9 mouse cellular contexts compared by ENCODE assay signal in genomic region chr7:4103411-4103810, GRCm38 (mm10). TPM values are rescaled to one million over a fixed set of nuclear protein-coding genes. Genes with fewer than 3 reads are reported as not detected.
DNase-seq lines count a peak whose midpoint lies in the region; ATAC-seq and TF ChIP-seq lines count a peak whose summit lies in the region.
"Had no signal": no experiment of that assay in that cellular context is flagged by ENCODE, and none has a peak within 500 bp of the region (broad histone marks: within the 10 kb centered on the region; RNA-seq: fewer than 3 reads in every experiment).

No protein-coding gene starts in this region.

- TF ChIP-seq POLR2A in cortical plate, adult 2 months (IDR thresholded peaks at IDR 0.05; ENCODE audit: extremely low read depth, insufficient read depth, low read length) = no peak

- H3K9ac ChIP-seq in forebrain, embryonic 14.5 days (ENCODE audit: low read length) = no peak overlapping the region
- no peak overlapping the region for H3K9ac ChIP-seq in forebrain, embryonic 16.5 days (replicated peaks; ENCODE audit: low read depth, low read length)
- no peak overlapping the region for H3K9ac ChIP-seq in midbrain, embryonic 14.5 days (replicated peaks; ENCODE audit: low read length)
- H3K9ac ChIP-seq in midbrain, embryonic 16.5 days (ENCODE audit: low read depth, low read length) = no peak overlapping the region
- H3K9ac ChIP-seq: hindbrain, embryonic 15.5 days had no signal

- no peaks in the 10 kb centered on the region for H3K4me1 ChIP-seq in forebrain, embryonic 14.5 days (ENCODE audit: control insufficient read depth, insufficient read depth, low read length)
- H3K4me1 ChIP-seq in forebrain, embryonic 16.5 days (replicated peaks; ENCODE audit: control insufficient read depth, insufficient read depth, low read length) = no peaks in the 10 kb centered on the region
- H3K4me1 ChIP-seq in midbrain, embryonic 14.5 days (ENCODE audit: control insufficient read depth, insufficient read depth, low read length) = no peaks in the 10 kb centered on the region
- no peaks in the 10 kb centered on the region for H3K4me1 ChIP-seq in midbrain, embryonic 16.5 days (ENCODE audit: control insufficient read depth, insufficient read depth, low read length)
- no peaks in the 10 kb centered on the region; the same call in 1 of the 2 replicates for H3K4me1 ChIP-seq in cortical plate, adult 2 months (ENCODE audit: control insufficient read depth, insufficient read depth, low read length)
- H3K4me1 ChIP-seq: hindbrain, embryonic 15.5 days had no signal

- no peaks in the 10 kb centered on the region for H3K9me3 ChIP-seq in forebrain, embryonic 14.5 days (replicated peaks; ENCODE audit: control insufficient read depth, low read length)
- no peaks in the 10 kb centered on the region for H3K9me3 ChIP-seq in forebrain, embryonic 16.5 days (ENCODE audit: control insufficient read depth, low read length)
- H3K9me3 ChIP-seq in midbrain, embryonic 14.5 days (ENCODE audit: control insufficient read depth, low read length) = no peaks in the 10 kb centered on the region
- H3K9me3 ChIP-seq in midbrain, embryonic 16.5 days (replicated peaks; ENCODE audit: control insufficient read depth, low read length, poor library complexity, severe bottlenecking) = no peaks in the 10 kb centered on the region
- H3K9me3 ChIP-seq: hindbrain, embryonic 15.5 days had no signal

- peak; percentile 79 for DNase-seq in forebrain, embryonic 14.5 days (ENCODE audit: low spot score)
- peak; percentile 86 for DNase-seq in midbrain, embryonic 14.5 days
- DNase-seq in lung, postnatal 36 days = peak; percentile 73
- DNase-seq in ovary, postnatal 36 days (ENCODE audit: low spot score) = no peak
- no peak for DNase-seq in ovary, adult 18-20 months (ENCODE audit: low spot score)

- TF ChIP-seq CTCF in cortical plate, adult 2 months (IDR thresholded peaks at IDR 0.05; ENCODE audit: extremely low read depth, insufficient read depth, low read length) = peak; percentile 58

- 14% methylated on average over 4 of the region's 4 CpGs for WGBS in forebrain, embryonic 14.5 days
- 15% methylated on average over 4 of the region's 4 CpGs for WGBS in forebrain, embryonic 16.5 days
- WGBS in midbrain, embryonic 14.5 days = 14% methylated on average over 4 of the region's 4 CpGs
- 20% methylated on average over 4 of the region's 4 CpGs for WGBS in midbrain, embryonic 16.5 days

- no peaks in the 10 kb centered on the region for H3K36me3 ChIP-seq in forebrain, embryonic 14.5 days (ENCODE audit: control insufficient read depth, insufficient read depth, low read length)
- H3K36me3 ChIP-seq in forebrain, embryonic 16.5 days (ENCODE audit: control insufficient read depth, insufficient read depth) = no peaks in the 10 kb centered on the region
- H3K36me3 ChIP-seq in midbrain, embryonic 14.5 days (ENCODE audit: control insufficient read depth, insufficient read depth, low read length) = no peaks in the 10 kb centered on the region
- H3K36me3 ChIP-seq in midbrain, embryonic 16.5 days (ENCODE audit: control insufficient read depth, insufficient read depth, low read length) = no peaks in the 10 kb centered on the region
- H3K36me3 ChIP-seq: hindbrain, embryonic 15.5 days had no signal

- no peak overlapping the region for H3K27ac ChIP-seq in forebrain, embryonic 14.5 days (ENCODE audit: low read depth, low read length)
- H3K27ac ChIP-seq in forebrain, embryonic 16.5 days (ENCODE audit: low read length) = no peak overlapping the region
- no peak overlapping the region for H3K27ac ChIP-seq in midbrain, embryonic 14.5 days (replicated peaks; ENCODE audit: low read depth, low read length)
- no peak overlapping the region for H3K27ac ChIP-seq in midbrain, embryonic 16.5 days (ENCODE audit: low read length)
- H3K27ac ChIP-seq in cortical plate, adult 2 months (ENCODE audit: insufficient read depth, low read length) = no peak overlapping the region
- H3K27ac ChIP-seq: hindbrain, embryonic 15.5 days had no signal

- H3K4me3 ChIP-seq in forebrain, embryonic 14.5 days (ENCODE audit: low read depth, low read length) = no peak overlapping the region
- no peak overlapping the region for H3K4me3 ChIP-seq in forebrain, embryonic 16.5 days (replicated peaks; ENCODE audit: low read length)
- H3K4me3 ChIP-seq in midbrain, embryonic 14.5 days (replicated peaks; ENCODE audit: low read depth, low read length) = no peak overlapping the region
- H3K4me3 ChIP-seq in midbrain, embryonic 16.5 days (ENCODE audit: low read depth, low read length) = no peak overlapping the region
- H3K4me3 ChIP-seq in cortical plate, adult 2 months (ENCODE audit: insufficient read depth, low read length) = no peak overlapping the region
- H3K4me3 ChIP-seq: hindbrain, embryonic 15.5 days had no signal

- H3K27me3 ChIP-seq in forebrain, embryonic 14.5 days (replicated peaks; ENCODE audit: control insufficient read depth, insufficient read depth, low read length) = no peaks in the 10 kb centered on the region
- no peaks in the 10 kb centered on the region for H3K27me3 ChIP-seq in forebrain, embryonic 16.5 days (replicated peaks; ENCODE audit: control insufficient read depth, insufficient read depth, low read length)
- no peaks in the 10 kb centered on the region for H3K27me3 ChIP-seq in midbrain, embryonic 14.5 days (ENCODE audit: control insufficient read depth, insufficient read depth, low read length)
- H3K27me3 ChIP-seq in midbrain, embryonic 16.5 days (ENCODE audit: control insufficient read depth, insufficient read depth, low read depth, low read length) = no peaks in the 10 kb centered on the region
- H3K27me3 ChIP-seq: hindbrain, embryonic 15.5 days had no signal

- no peak overlapping the region for H3K4me2 ChIP-seq in forebrain, embryonic 14.5 days (ENCODE audit: low read length)
- H3K4me2 ChIP-seq in forebrain, embryonic 16.5 days (ENCODE audit: low read length) = no peak overlapping the region
- H3K4me2 ChIP-seq in midbrain, embryonic 14.5 days (ENCODE audit: low read length) = no peak overlapping the region
- no peak overlapping the region for H3K4me2 ChIP-seq in midbrain, embryonic 16.5 days (ENCODE audit: low read length)
- H3K4me2 ChIP-seq: hindbrain, embryonic 15.5 days had no signal

- 0 out of 2 replicates have a peak, but pooled peaks have one; percentile 37 for ATAC-seq in forebrain, embryonic 14.5 days
- ATAC-seq in forebrain, embryonic 16.5 days = no peak
- ATAC-seq in midbrain, embryonic 14.5 days (ENCODE audit: low FRiP score, low TSS enrichment) = no peak
- no peak for ATAC-seq in midbrain, embryonic 16.5 days

RNA-seq across cellular contexts. Expression of gene Ttyh1, which starts 15.8 kb away (rescaled TPM):
- 61.6 and 68.0 TPM in 2 replicates for polyA plus RNA-seq in forebrain, embryonic 14.5 days (2014; fragmentation: Nextera tagmentation; extraction: Ambion mirVana)
- 97.4 and 115 TPM in 2 replicates for polyA plus RNA-seq in forebrain, embryonic 16.5 days (2015; fragmentation: Nextera tagmentation; extraction: Ambion mirVana)
- 104 and 112 TPM in 2 replicates for polyA plus RNA-seq in midbrain, embryonic 14.5 days (2014; fragmentation: Nextera tagmentation; extraction: Ambion mirVana)
- 122 and 158 TPM in 2 replicates for polyA plus RNA-seq in midbrain, embryonic 16.5 days (2015; fragmentation: Nextera tagmentation; extraction: Ambion mirVana)
- polyA plus RNA-seq in cortical plate, adult 2 months (2012; rRNA removed) = 817 and 841 TPM in 2 replicates

RNA-seq across cellular contexts. Expression of gene Leng8, which starts 33.4 kb away (rescaled TPM):
- 43.0 and 59.2 TPM in 2 replicates for polyA plus RNA-seq in forebrain, embryonic 14.5 days (2014; fragmentation: Nextera tagmentation; extraction: Ambion mirVana)
- 68.6 and 95.7 TPM in 2 replicates for polyA plus RNA-seq in forebrain, embryonic 16.5 days (2015; fragmentation: Nextera tagmentation; extraction: Ambion mirVana)
- 68.4 and 77.3 TPM in 2 replicates for polyA plus RNA-seq in midbrain, embryonic 14.5 days (2014; fragmentation: Nextera tagmentation; extraction: Ambion mirVana)
- 81.8 and 83.3 TPM in 2 replicates for polyA plus RNA-seq in midbrain, embryonic 16.5 days (2015; fragmentation: Nextera tagmentation; extraction: Ambion mirVana)
- polyA plus RNA-seq in cortical plate, adult 2 months (2012; rRNA removed) = 481 and 484 TPM in 2 replicates

RNA-seq across cellular contexts. Expression of gene Lair1, which starts 40.4 kb away (rescaled TPM):
- 1.8 and 2.1 TPM in 2 replicates for polyA plus RNA-seq in forebrain, embryonic 14.5 days (2014; fragmentation: Nextera tagmentation; extraction: Ambion mirVana)
- 1.4 and 2.5 TPM in 2 replicates for polyA plus RNA-seq in forebrain, embryonic 16.5 days (2015; fragmentation: Nextera tagmentation; extraction: Ambion mirVana)
- 1.5 and 2.8 TPM in 2 replicates for polyA plus RNA-seq in midbrain, embryonic 14.5 days (2014; fragmentation: Nextera tagmentation; extraction: Ambion mirVana)
- polyA plus RNA-seq in midbrain, embryonic 16.5 days (2015; fragmentation: Nextera tagmentation; extraction: Ambion mirVana) = 1.7 and 1.9 TPM in 2 replicates
- 9.3 and 11.1 TPM in 2 replicates for polyA plus RNA-seq in cortical plate, adult 2 months (2012; rRNA removed)

RNA-seq across cellular contexts. Expression of gene Leng9, which starts 46.8 kb away (rescaled TPM):
- 3.1 and 3.9 TPM in 2 replicates for polyA plus RNA-seq in forebrain, embryonic 14.5 days (2014; fragmentation: Nextera tagmentation; extraction: Ambion mirVana)
- polyA plus RNA-seq in forebrain, embryonic 16.5 days (2015; fragmentation: Nextera tagmentation; extraction: Ambion mirVana) = 5.4 and 6.4 TPM in 2 replicates
- 3.4 and 4.8 TPM in 2 replicates for polyA plus RNA-seq in midbrain, embryonic 14.5 days (2014; fragmentation: Nextera tagmentation; extraction: Ambion mirVana)
- polyA plus RNA-seq in midbrain, embryonic 16.5 days (2015; fragmentation: Nextera tagmentation; extraction: Ambion mirVana) = 4.9 and 5.3 TPM in 2 replicates
- polyA plus RNA-seq in cortical plate, adult 2 months (2012; rRNA removed) = 8.4 and 8.5 TPM in 2 replicates

Comparison
In these comparisons a context has a peak if more than half of its experiments do, and no peak if none do; other contexts are left out.
1. DNase-seq: peak in forebrain, embryonic 14.5 days (single experiment), midbrain, embryonic 14.5 days (single experiment) and lung, postnatal 36 days (single experiment); none in ovary, postnatal 36 days (single experiment) and ovary, adult 18-20 months (single experiment).